Mouse (Mus musculus): ENCODE data around the gene Gm10392.

Gm10392 gene

DNA sequence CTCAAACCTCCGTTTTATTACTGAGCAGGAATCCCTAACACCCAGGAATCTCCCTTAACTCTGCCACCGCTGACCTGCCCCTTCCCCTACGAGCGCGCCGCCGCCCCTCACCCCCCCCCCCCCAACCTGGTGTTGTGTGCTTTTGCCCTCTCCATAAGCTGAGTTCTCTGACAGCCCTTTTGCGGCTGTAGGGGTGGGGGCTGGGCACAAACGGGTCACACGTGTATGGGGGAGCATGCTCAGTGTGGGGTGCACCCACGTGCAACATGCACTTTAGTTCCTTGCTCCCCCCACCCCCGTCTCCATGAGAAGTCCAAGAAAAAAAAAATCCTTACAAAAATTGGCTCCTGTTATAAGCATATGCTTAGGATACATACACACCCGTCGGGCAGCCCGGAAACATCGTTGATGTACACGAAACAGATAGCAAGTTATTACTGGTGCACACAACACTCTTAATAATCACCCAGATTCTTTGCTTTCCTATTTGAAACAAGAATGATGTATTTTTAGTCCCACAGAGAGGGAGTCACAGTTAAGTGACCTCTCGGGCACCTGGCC, 26.6 kb downstream of the Gm10392 start:
- DNase-seq (ENCODE audit: low read depth, low spot score), result no peak

DNA sequence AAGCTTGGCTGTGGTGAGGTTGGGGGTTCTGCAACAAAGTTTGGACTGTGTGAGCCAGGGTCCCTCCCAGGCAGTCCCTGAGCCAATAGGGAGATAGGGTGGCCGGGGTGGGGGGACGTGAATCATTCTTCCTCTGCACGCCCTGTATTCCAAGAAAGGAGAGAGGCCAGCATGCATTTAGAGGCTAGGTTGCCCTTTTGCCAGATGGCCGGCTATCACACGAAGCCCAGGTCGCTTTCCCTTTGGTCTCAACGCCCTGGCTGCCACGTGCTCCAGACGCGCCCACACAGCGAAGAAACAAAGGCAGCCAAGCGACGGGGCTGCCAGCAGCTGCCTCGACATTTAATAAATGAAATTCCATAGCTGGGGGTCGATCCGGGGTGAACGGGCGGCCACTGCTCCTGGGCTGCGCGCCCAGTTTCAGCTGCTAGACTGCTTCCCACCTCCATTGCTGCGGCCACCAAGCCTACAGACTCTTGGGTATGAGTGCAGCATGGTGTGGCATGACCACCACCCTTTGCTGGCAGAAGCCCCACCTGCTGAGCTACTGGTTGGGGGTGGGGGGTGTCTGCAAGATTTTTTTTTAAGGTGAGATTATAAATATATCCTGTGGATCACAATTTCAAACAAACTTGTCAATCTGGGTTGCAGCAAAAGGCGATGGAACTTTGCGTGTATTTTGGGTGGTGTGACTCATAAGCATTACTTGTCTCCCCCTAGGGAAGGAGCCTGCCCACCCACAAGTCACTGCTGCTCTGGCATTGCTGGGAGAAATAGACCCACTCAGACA, 27.3 kb downstream of the Gm10392 start:
- no peak for DNase-seq (ENCODE audit: low read depth, low spot score)

DNA sequence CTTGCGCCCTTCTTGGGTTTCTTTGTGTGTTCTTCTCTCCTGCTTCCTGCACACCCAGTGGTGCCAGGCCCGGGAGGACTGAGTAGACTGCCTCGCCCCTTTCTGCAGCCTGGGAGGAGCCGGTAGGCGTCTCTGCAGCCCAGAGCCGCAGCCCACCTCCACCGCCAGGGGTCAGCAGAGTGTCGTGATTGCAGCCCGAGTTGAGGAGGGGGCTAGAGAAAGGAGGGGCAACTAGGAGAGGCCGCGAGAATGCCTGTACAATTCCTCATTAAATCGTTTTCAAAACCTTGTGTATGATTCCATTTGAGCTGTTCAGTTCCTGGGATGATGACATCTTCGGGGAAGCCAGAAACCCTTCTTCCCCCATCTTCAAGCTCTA, 27.9 kb downstream of the Gm10392 start:
- DNase-seq (ENCODE audit: low read depth, low spot score), result peak; percentile 96

DNA sequence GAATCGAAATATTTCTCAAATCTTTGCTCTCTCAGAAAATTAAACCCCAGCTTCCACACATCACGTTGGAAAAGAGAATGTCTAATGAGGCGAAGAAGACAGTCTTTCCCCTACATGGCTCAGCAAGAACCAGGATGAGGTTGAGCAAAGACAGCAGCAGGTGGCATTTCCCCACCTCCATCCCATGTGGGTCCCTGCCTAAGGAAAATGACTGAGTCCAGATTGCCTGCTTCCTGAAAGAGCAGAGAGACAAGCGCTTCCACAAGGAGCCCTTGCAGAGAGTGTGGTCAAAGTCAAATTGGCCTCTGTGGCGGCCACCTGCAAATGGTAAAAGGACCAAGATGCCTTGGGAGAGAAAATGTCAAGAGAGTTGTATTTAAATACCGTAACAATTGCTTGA, 28.5 kb downstream of the Gm10392 start:
- DNase-seq (ENCODE audit: low read depth, low spot score), result no peak

DNA sequence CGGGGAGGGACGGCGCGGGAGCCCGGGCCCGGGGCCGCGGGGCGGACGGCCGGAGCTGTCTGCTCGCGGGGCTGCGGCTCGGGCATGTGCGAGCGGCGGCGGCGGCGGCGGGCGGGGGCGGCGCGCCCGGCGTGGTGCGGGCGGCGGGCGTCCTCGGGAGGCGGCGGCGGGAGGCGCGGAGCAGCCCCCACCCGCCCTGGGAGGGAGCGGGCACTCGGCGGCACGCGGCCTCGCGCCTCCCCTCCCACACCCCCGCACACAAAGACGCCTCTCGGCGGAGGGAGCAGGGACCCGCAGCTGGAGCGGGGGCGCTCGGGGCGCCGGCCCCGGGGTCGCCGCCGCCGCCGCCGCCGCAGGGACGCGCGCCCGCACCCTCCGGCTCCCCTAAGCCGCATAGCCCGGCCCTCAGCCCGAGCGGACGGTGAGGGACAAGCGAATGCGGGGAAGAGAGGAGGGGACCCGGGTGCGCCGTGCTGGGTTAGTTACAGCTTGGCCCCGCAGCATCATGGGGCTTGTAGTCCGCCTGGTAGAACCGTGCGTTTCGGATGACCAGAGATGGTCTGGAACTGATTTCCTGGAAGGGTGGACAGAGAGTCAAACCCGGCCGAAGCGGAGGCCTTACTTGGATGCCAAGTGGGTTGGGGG, 29.3 kb downstream of the Gm10392 start, which contains the start of gene Ankrd13b:
Gene Ankrd13b (minus strand): TSS at position 88 of the 645 bp plus-strand sequence.
- DNase-seq (ENCODE audit: low read depth, low spot score), result no peak

DNA sequence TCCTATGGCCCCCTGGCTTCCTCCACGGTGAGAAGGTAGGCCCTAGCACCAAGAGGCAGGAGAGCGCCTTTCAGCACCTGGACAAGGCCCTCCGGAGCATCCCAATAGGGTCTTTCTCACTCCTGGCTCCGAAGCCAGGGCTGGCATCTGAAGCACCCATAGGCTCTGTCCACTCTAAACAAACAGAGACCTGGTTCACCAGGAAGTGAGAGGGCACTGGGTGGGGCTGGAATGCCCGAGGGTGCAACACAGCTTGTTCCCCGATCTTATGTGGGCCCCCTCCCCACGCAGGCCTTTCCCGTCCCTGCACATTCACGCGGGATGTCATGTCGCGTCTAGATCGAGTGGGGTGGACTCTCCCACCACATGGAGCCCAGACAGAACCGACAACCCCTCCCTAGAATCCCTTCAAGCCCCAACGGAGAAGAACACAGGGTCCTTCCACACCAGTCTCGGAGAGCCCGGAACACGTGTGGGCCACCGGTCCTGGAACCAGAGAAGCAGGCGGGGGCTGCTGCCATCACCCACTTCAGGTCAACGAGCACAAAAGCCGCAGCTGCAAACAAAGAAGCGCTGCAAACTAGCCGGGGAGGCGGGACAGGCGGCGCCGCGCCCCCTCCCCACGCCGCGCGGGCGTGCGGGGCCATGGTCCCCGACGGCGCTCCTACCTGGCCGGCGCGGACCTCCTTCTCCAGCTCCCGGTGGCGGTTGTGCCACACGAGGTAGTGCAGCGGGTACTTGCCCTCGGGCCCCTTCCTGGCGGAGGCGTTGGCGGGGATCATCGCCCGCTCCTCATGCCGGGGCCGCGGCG, 30.0 kb downstream of the Gm10392 start:
- no peak for DNase-seq (ENCODE audit: low read depth, low spot score)

DNA sequence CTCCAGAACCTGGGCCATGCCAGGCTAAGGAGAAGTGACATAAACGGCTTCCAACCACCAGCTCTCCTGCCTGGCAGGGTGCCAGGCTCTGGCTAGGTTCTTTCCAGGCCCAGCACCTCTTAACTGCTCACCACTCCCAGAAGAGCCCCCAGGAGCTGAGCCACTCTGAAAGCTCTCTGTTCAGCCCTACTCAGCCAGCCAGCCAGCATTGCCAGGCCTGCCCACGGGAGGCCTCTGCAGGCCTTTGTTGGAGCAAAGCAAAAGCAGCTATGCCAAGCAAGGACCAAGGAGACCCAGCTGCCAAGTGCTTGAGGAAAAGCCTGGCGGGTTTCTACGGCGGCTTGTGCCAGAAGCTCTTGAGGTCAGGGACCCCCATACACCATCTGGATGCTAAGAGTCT, 32.2 kb downstream of the Gm10392 start:
- DNase-seq (ENCODE audit: low read depth, low spot score), result no peak

DNA sequence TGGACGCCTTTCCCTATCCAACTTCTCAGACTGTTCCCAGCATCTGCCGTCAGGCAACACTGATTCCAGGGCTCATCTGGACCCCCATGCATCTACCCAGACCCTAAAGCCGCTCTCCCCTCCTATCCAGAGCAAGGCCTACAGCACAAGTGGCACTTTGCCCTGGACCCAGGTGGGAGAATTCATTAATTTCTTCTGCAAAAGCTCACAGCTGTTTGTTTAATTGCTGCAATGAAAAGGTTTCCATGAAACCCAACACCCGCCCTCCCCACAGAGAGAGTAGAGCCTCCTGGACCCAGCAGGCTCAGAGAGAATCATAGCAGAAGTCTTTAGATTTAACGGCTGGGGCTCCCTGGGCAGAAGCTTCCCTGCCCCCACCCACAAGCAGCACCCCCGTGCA, 33.8 kb downstream of the Gm10392 start:
- DNase-seq (ENCODE audit: low read depth, low spot score), result no peak

DNA sequence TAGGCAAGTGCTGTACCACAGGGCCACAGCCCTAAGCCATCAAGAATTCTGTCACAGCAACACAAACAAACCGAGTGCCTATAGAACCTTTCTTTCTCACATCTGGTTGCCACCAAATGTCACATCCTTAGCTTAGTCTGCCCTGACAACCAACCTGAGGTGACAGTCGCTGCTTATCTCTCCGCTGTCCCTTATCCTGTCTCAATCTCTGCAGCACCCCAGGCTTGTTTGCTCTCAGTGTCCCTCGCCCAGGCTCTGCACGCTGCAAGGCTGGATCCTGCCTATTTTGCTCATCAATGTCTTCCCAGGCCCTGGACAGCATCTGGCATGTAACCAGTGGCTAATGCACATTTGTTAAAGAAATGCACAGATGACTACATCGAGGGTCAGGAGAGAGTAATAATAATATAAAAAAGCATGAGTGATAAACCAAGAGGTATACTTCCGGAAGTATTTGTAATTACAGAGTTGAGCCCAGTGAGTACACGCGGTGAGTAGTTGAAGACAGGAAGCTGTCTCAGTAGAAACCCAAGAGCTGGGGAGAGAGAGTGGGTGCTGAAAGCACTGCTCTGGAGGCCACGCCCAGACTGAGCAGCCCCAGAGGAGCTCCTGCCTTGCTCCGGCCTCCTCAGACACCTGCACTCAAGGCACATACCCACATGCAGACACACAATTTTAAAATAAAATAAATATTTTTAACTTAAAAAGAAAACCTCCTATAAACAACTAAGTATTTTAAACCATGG, 35.3 kb downstream of the Gm10392 start:
- DNase-seq (ENCODE audit: low read depth, low spot score), result no peak

DNA sequence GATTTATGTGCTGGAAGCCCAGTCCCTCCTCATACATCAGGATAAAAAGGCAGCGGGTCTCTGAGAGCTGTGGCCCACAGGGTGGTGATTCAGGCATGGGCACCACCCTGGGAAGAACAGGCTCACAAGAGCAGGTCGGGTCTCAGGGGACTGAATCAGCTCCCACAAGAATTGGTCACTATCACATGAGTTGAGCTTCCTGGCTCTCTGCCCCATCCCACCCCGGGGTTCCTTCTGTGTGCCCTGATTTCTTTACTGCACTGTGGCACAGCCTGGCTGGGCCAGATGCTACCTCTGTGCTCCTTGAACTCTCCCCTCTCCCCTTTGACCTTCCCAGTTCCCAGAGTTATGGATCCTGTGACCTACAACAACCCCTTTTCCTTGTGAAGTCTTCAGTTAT, 36.0 kb downstream of the Gm10392 start:
- no peak for DNase-seq (ENCODE audit: low read depth, low spot score)

DNA sequence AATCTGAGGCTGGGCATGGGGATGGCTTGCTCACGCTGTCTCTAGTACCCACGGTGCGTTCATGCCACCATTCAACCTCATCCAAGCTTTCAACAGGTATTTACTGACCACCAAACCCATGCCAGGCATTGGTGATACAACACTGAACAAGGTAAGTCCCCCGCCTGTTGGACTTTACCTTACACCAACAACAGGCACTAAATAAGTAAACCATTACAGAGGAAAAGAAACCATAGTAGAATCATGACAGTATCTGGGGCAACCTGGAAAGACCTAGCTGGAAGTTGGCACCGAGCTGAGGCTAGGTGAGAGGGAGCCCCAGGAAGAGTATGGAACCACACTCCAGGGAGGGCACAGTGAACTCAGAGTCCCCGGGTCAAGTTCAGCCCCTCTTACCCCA, 42.1 kb downstream of the Gm10392 start:
- DNase-seq (ENCODE audit: low read depth, low spot score), result no peak

DNA sequence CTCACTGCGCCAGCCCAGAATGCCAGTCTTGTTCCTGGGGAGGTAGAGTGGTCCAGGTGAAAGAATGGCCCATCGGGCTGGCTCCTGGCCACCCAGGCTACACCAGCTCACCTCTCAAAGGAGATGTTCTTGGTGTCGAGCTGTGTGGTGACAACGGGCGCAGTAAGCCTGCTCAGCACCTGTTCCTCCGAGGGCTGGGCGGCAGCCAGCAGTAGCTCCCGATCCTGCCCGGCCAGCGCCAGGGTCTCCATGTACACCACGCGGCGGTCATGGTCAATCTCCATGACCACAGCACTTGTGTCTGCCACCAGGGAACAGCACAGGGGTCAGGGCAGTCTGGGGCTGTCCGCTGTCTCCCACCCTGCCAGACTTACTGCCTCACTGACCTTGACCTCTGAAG, 42.8 kb downstream of the Gm10392 start:
- no peak for DNase-seq (ENCODE audit: low read depth, low spot score)

DNA sequence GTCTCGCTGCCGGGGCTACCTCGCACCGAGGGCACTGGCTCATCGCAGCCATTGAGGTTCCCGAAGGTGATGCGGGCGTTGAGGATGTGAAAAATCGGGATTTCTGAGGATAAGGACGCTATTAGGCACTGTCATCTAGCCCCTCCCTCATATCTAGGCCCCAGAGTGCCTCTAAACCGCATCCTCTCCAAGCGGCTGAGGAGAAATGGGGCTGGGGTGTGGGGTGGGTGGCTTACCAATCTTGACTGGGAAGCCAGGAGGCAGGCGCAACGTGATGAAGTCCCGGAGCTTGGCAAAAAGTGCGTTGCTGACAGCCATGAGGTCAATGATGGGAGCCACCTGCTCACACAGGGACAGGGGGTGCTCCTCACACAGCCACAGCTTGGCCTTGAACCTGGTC, 46.2 kb downstream of the Gm10392 start:
- no peak for DNase-seq (ENCODE audit: low read depth, low spot score)

DNA sequence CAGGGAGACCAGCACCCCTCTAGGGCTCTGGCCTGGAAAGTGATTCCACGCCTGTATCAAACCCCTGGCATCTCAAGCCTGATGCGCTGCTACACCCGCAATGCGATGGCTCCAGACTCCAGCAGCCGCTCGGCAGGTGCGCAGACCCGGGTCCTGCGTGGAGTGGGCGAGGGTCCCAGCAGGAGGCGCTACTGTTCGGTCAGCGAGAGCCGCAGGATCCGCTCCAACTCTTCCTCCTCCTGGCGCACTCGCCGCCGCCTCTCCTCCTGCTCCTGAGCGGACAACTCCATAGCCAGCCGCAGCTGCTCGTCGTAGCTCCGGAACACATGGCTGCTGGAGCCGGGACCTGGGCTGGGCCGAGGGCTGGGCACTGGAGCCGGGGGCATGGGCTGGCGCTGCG, 47.6 kb downstream of the Gm10392 start:
- no peak for DNase-seq (ENCODE audit: low read depth, low spot score)

DNA sequence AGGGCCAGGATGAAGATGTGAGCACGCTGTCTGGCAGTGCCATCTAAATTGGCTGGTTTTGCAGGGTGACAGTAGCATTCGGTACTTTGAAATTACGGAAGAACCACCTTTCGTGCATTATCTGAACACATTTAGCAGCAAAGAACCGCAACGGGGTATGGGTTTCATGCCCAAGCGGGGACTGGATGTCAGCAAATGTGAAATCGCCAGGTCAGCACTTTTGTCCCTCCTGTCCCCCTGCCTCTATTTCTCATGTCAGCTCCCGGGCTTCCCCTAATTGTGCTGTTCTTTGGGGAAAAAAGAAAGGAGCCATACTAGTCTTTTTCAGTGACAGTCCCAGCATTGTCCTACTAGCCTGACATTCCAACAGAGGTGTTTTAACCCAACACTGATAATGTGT, 50.6 kb downstream of the Gm10392 start:
- DNase-seq (ENCODE audit: low read depth, low spot score), result no peak

DNA sequence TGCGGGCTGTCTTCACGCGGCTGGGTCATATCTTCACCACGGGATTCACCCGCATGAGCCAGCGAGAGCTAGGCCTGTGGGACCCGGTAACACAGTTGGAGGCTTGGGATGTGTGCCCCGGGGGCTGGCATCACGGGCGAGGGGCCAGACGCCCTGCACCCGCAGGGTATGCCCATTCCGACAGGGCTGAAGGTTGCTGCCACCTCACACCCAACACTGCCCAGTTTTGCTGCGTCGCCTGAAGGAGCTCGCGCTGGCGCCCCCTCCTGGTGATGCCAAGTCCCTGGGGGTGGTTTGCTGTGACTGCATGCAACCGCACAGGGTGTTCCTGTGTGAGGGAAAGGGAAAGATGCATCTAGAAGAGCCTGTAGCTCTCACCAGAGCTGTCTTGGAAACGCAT, 51.2 kb downstream of the Gm10392 start:
- peak; percentile 80 for DNase-seq (ENCODE audit: low read depth, low spot score)

DNA sequence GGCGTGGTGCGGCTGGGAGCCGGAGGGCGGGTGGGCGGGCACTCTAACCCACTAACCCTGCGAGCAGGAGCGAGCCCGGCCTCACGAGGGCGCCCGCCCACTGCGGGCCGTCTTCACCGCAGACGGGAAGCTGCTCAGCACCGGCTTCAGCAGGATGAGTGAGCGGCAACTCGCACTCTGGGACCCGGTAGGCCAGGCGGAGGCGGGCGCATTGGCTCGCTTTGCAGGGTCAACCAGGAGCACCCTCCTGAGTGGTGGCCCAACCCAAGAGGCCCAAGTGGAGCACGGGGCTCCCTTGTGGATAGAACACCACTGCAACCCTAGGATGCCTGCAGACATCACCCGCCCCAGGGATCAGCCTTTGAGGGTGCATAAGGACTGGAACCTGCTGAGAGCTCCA, 51.8 kb downstream of the Gm10392 start:
- peak; percentile 79 for DNase-seq (ENCODE audit: low read depth, low spot score)
